Mouse (Mus musculus) embryonic facial prominence, embryonic 15.5 days (tissue): ENCODE measurements at regions not wholly inside any gene's neighbourhood (a gene's known extent, or its start where the extent isn't known, plus 50 kb on each side); places are given as distances from the start of the nearest gene placed in this dataset.

Experiments
- ATAC-seq: fragments of 200-750 bp; cut with Nextera tagmentation; 2 replicates; pipeline ENCODE4 v1.8.0; 2017; ENCODE audit warnings: low read depth, moderate TSS enrichment; ENCODE audit not compliant: insufficient number of reproducible peaks, low FRiP score, low TSS enrichment
- H3K27ac ChIP-seq: fragments of 300-500 bp; sonication (generic); replicated peaks from 2 replicates; pipeline ENCODE4 v1.5.1; 2015; ENCODE audit warnings: mild to moderate bottlenecking, inconsistent platforms
- H3K27me3 ChIP-seq: fragments of 300-500 bp; sonication (generic); 2 replicates; pipeline ENCODE4 v1.6.1; 2015; ENCODE audit warnings: inconsistent platforms
- H3K36me3 ChIP-seq: fragments of 300-500 bp; sonication (generic); 2 replicates; pipeline ENCODE4 v1.6.1; 2015; ENCODE audit warnings: mild to moderate bottlenecking, inconsistent platforms
- H3K4me1 ChIP-seq: fragments of 300-500 bp; sonication (generic); 2 replicates; pipeline ENCODE4 v1.6.1; 2015; ENCODE audit warnings: inconsistent platforms
- H3K4me2 ChIP-seq: fragments of 300-500 bp; sonication (generic); replicated peaks from 2 replicates; pipeline ENCODE4 v1.6.1; 2015; ENCODE audit warnings: mild to moderate bottlenecking, inconsistent platforms
- H3K4me3 ChIP-seq: fragments of 300-500 bp; sonication (generic); replicated peaks from 2 replicates; pipeline ENCODE4 v1.5.1; 2015; ENCODE audit warnings: mild to moderate bottlenecking, inconsistent platforms
- H3K9ac ChIP-seq: fragments of 300-500 bp; sonication (generic); 2 replicates; pipeline ENCODE4 v1.6.1; 2015; ENCODE audit warnings: inconsistent platforms
- H3K9me3 ChIP-seq: fragments of 300-500 bp; sonication (generic); replicated peaks from 2 replicates; pipeline ENCODE4 v1.6.1; 2016; ENCODE audit warnings: inconsistent platforms
- WGBS: fragments of 180-500 bp; shearing (Covaris S2); methylation state at CpG from one replicate; pipeline ENCODE4 v1.1.7; 2015; 5-methylcytosine and 5-hydroxymethylcytosine counted together

DNA sequence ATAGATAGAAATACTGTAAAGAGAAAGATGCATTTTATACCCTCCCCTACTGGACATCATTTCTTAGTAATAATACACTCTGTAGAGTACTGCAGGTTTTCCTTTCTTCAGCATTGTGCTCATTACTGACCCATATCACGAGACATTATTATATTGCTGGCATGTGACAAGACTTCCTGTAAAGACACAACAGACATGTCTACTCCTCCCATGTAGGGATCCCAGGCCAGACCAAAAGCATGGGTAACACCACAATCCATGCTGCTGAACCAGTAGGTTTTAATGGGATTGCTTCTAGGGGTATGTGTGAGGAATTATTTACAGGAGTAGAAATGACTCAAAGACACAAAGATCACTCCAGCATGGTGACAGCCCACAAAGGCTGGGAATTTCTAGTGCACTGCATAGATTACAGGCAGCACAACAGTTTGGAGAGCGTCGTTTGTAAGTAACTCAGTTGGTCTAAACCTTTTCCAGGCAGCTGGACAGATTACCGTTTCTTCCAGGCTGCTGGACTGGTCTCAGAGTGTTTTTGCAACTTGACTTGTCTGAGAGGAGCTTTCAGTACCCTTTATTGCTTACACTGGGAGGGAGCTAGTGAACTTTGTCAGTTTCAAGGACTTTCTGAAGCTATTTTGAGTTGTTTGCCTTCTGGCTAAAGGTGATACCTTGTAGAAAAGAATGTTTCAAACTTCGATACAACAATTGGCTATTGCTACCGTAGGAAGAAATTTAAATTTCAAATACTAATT is 345.2 kb upstream of the Sel1l start:
- ATAC-seq = no peak
- 73% methylated on average over 6 of the region's 6 CpGs for WGBS
- Histone ChIP-seq H3K27me3 (no peaks in the 10 kb centered on the region), H3K4me2 (no peak overlapping the region), H3K9ac (no peak overlapping the region), H3K27ac (no peak overlapping the region), H3K36me3 (no peaks in the 10 kb centered on the region), H3K4me1 (no peaks in the 10 kb centered on the region), H3K9me3 (no peaks in the 10 kb centered on the region), H3K4me3 (no peak overlapping the region)

GRCm38 (mm10) chr12:92193199-92193933 is 344.4 kb upstream of the Sel1l start:
- Histone ChIP-seq H3K4me2 (no peak overlapping the region), H3K4me1 (no peaks in the 10 kb centered on the region), H3K27ac (no peak overlapping the region), H3K9ac (no peak overlapping the region), H3K27me3 (no peaks in the 10 kb centered on the region), H3K4me3 (no peak overlapping the region), H3K9me3 (no peaks in the 10 kb centered on the region), H3K36me3 (no peaks in the 10 kb centered on the region)
- ATAC-seq = no peak
- WGBS = 89% methylated on average over 8 of the region's 8 CpGs

DNA sequence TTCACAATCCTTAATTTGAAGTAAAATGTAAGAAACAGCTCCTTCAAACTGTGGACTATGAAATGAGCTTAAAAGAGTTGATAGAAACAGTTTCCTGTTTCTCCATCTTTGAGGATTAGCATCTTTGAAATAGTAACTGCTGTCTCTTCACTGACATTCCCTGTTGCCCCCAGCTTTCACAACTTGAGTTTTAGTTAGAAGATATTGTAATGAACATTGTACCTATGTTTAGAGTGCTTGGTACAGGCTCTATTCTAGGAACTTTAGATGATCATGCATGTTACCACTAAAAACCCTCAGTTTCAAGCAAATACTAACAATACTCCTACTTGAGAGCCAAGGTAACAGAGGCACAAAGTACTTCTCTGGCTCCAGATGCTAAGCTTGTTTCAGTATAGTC is 340.1 kb upstream of the Sel1l start:
- no peak overlapping the region for H3K9ac ChIP-seq
- H3K27ac ChIP-seq = no peak overlapping the region
- H3K4me3 ChIP-seq = no peak overlapping the region
- no peak for ATAC-seq
- no peaks in the 10 kb centered on the region for H3K4me1 ChIP-seq
- H3K9me3 ChIP-seq = no peaks in the 10 kb centered on the region
- no peaks in the 10 kb centered on the region for H3K27me3 ChIP-seq
- no peaks in the 10 kb centered on the region for H3K36me3 ChIP-seq
- H3K4me2 ChIP-seq = no peak overlapping the region

DNA sequence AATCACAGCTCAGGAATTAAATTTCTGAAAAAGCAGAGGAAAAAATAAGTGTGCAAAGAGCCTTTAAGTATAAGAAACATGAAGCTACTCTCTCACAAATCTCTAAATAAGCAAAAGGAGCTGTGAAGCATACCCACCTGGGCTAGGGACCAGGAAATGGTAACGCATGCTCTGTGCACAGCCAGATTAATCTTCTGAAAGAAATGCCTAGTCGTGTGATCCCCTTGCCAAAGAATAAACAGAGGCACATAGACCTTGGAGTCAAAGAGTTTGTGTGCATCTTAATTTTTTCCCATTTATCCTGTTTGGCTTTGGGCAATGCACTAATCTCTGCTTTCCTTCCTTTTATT is 338.2 kb upstream of the Sel1l start:
- H3K27me3 ChIP-seq = no peaks in the 10 kb centered on the region
- no peaks in the 10 kb centered on the region for H3K9me3 ChIP-seq
- no peaks in the 10 kb centered on the region for H3K36me3 ChIP-seq
- no peak overlapping the region for H3K9ac ChIP-seq
- no peak overlapping the region for H3K4me3 ChIP-seq
- WGBS = 49% methylated on average over 2 of the region's 2 CpGs
- no peak overlapping the region for H3K4me2 ChIP-seq
- H3K27ac ChIP-seq = no peak overlapping the region
- no peaks in the 10 kb centered on the region for H3K4me1 ChIP-seq
- ATAC-seq = no peak

GRCm38 (mm10) chr12:92186448-92187132 is 337.6 kb upstream of the Sel1l start:
- Histone ChIP-seq H3K27ac (no peak overlapping the region), H3K4me1 (no peaks in the 10 kb centered on the region), H3K9me3 (no peaks in the 10 kb centered on the region), H3K4me3 (no peak overlapping the region), H3K9ac (no peak overlapping the region), H3K36me3 (no peaks in the 10 kb centered on the region), H3K27me3 (no peaks in the 10 kb centered on the region), H3K4me2 (no peak overlapping the region)
- ATAC-seq = no peak
- 66% methylated on average over 6 of the region's 6 CpGs for WGBS

DNA sequence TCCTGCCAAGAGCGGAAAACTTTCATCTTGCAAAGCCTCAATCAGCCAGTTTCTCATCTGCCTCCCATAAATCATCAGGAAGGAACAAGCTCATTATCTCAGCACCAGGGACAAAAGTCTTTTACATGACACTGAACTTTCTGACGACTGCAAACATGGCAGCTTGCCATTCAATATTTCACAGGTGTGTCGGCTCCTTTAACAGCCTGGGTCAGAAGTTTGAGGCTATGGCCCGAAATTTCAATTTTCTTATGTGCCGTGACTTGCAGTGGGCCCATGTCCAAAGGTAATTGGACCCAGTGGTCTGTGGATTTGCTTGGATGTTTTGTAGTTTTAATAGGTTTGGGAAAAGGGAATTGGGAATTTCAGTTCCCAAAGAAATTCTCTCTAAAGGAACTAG is 330.3 kb upstream of the Sel1l start:
- ATAC-seq = no peak
- H3K4me1 ChIP-seq = no peaks in the 10 kb centered on the region
- H3K9ac ChIP-seq = no peak overlapping the region
- H3K4me3 ChIP-seq = no peak overlapping the region
- H3K9me3 ChIP-seq = no peaks in the 10 kb centered on the region
- no peaks in the 10 kb centered on the region for H3K27me3 ChIP-seq
- 46% methylated on average over 5 of the region's 5 CpGs for WGBS
- no peak overlapping the region for H3K4me2 ChIP-seq
- no peaks in the 10 kb centered on the region for H3K36me3 ChIP-seq
- H3K27ac ChIP-seq = no peak overlapping the region

GRCm38 (mm10) chr12:92156726-92157125 is 307.8 kb upstream of the Sel1l start:
- Histone ChIP-seq H3K4me1 (no peaks in the 10 kb centered on the region), H3K4me3 (no peak overlapping the region), H3K9ac (no peak overlapping the region), H3K4me2 (no peak overlapping the region), H3K27me3 (no peaks in the 10 kb centered on the region), H3K9me3 (no peaks in the 10 kb centered on the region), H3K36me3 (no peaks in the 10 kb centered on the region), H3K27ac (no peak overlapping the region)
- ATAC-seq = no peak

GRCm38 (mm10) chr12:92152922-92153235 is 303.9 kb upstream of the Sel1l start:
- H3K36me3 ChIP-seq = no peaks in the 10 kb centered on the region
- no peaks in the 10 kb centered on the region for H3K27me3 ChIP-seq
- 71% methylated on average over 2 of the region's 2 CpGs for WGBS
- no peak overlapping the region for H3K4me3 ChIP-seq
- H3K9ac ChIP-seq = no peak overlapping the region
- H3K4me2 ChIP-seq = no peak overlapping the region
- no peaks in the 10 kb centered on the region for H3K4me1 ChIP-seq
- no peaks in the 10 kb centered on the region for H3K9me3 ChIP-seq
- H3K27ac ChIP-seq = no peak overlapping the region
- ATAC-seq = no peak

- no peak overlapping the region for H3K27ac ChIP-seq
- 57% methylated on average over 4 of the region's 4 CpGs for WGBS
- no peak for ATAC-seq
These were observed 303.3 kb upstream of the Sel1l start for GRCm38 (mm10) chr12:92152043-92152921.

DNA sequence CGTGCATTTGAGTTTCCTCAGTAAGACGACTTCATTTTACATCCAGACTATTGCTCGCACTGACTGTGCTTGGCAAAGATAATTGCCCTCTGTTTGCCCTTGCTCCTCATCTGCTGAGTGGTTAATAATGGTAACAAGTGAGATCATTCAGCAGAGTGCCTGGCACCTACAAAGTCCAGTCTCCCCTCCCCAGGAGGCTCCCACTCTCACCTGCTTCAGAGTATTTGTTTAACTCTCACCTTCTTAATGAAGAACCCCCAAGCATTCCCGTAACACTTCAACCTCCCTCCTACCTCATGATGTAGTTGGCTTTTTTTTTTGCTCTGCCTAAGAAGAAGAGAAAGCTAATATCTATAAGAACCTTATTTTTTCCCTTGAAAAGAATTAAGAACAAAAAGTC is 288.6 kb upstream of the Sel1l start:
- H3K4me3 ChIP-seq = no peak overlapping the region
- no peaks in the 10 kb centered on the region for H3K36me3 ChIP-seq
- H3K9me3 ChIP-seq = no peaks in the 10 kb centered on the region
- no peaks in the 10 kb centered on the region for H3K4me1 ChIP-seq
- ATAC-seq = no peak
- H3K4me2 ChIP-seq = no peak overlapping the region
- H3K9ac ChIP-seq = no peak overlapping the region
- WGBS = 77% methylated on average over 4 of the region's 4 CpGs
- no peak overlapping the region for H3K27ac ChIP-seq
- no peaks in the 10 kb centered on the region for H3K27me3 ChIP-seq

More at GRCm38 (mm10) chr12:92152043-92152921, 303.3 kb upstream of the Sel1l start:
- H3K9me3 ChIP-seq = no peaks in the 10 kb centered on the region
- no peaks in the 10 kb centered on the region for H3K4me1 ChIP-seq
- no peak overlapping the region for H3K4me2 ChIP-seq
- H3K36me3 ChIP-seq = no peaks in the 10 kb centered on the region
- H3K27me3 ChIP-seq = no peaks in the 10 kb centered on the region
- no peak overlapping the region for H3K9ac ChIP-seq
- H3K4me3 ChIP-seq = no peak overlapping the region

DNA sequence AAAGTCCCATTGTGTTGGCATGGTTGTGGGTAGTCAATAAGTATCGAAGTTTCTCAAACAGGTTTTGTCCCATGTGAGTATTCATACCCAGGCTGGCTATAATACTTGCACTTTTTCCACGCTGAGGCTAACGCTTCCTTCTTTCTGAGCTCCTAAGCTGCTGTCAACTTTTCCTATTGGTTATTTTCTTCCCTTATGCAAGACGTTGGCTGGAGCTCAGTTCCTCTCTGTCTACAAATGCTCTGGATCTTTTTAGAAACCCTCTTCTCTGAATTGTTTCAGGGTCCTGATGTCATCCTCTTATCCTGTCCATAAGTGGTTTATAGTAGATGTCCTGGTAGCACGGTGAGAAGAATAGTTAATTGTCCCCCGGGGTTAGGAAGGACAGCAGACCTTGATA is 278.7 kb upstream of the Sel1l start:
- H3K4me3 ChIP-seq = no peak overlapping the region
- 77% methylated on average over 6 of the region's 6 CpGs for WGBS
- no peak overlapping the region for H3K4me2 ChIP-seq
- H3K9ac ChIP-seq = no peak overlapping the region
- H3K36me3 ChIP-seq = no peaks in the 10 kb centered on the region
- H3K27me3 ChIP-seq = no peaks in the 10 kb centered on the region
- ATAC-seq = no peak
- H3K4me1 ChIP-seq = no peaks in the 10 kb centered on the region
- H3K9me3 ChIP-seq = no peaks in the 10 kb centered on the region
- H3K27ac ChIP-seq = no peak overlapping the region
